Mouse (Mus musculus) embryonic facial prominence, embryonic 12.5 days (tissue): ENCODE measurements around the gene Gm44596. TPM values are rescaled to one million over a fixed set of nuclear protein-coding genes. Genes with fewer than 3 reads are reported as not detected.

Experiments
- ATAC-seq: fragments of 200-750 bp; cut with Nextera tagmentation; 2 replicates; pipeline ENCODE4 v1.8.0; 2017; ENCODE audit not compliant: insufficient number of reproducible peaks, insufficient read depth, low FRiP score, low TSS enrichment
- H3K27ac ChIP-seq: fragments of 300-500 bp; sonication (generic); 2 replicates; pipeline ENCODE4 v1.5.1; 2016; ENCODE audit warnings: mild to moderate bottlenecking
- H3K27me3 ChIP-seq: fragments of 300-500 bp; sonication (generic); 2 replicates; pipeline ENCODE4 v1.6.1; 2016; ENCODE audit warnings: mild to moderate bottlenecking, moderate library complexity
- H3K36me3 ChIP-seq: fragments of 300-500 bp; sonication (generic); 2 replicates; pipeline ENCODE4 v1.6.1; 2016; ENCODE audit warnings: mild to moderate bottlenecking
- H3K4me1 ChIP-seq: fragments of 300-500 bp; sonication (generic); 2 replicates; pipeline ENCODE4 v1.6.1; 2016
- H3K4me2 ChIP-seq: fragments of 300-500 bp; sonication (generic); replicated peaks from 2 replicates; pipeline ENCODE4 v1.6.1; 2016; ENCODE audit warnings: mild to moderate bottlenecking, moderate library complexity
- H3K4me3 ChIP-seq: fragments of 300-500 bp; sonication (generic); 2 replicates; pipeline ENCODE4 v1.5.1; 2016; ENCODE audit warnings: mild to moderate bottlenecking
- H3K9ac ChIP-seq: fragments of 300-500 bp; sonication (generic); 2 replicates; pipeline ENCODE4 v1.6.1; 2016; ENCODE audit warnings: mild to moderate bottlenecking, moderate library complexity
- H3K9me3 ChIP-seq: fragments of 300-500 bp; sonication (generic); 2 replicates; pipeline ENCODE4 v1.6.1; 2016; ENCODE audit warnings: mild to moderate bottlenecking, moderate library complexity
- WGBS: fragments of 180-500 bp; shearing (Covaris S2); methylation state at CpG from one replicate; pipeline ENCODE4 v1.1.7; 2016; 5-methylcytosine and 5-hydroxymethylcytosine counted together
- polyA plus RNA-seq: library from polyadenylated mRNA; unstranded; fragments of >200 nt; fragmentation: Nextera tagmentation; extraction: Ambion mirVana; gene quantifications from 2 replicates; pipeline ENCODE4 v1.2.1, GENCODE M21; 2016

Gm44596 gene
- polyA plus RNA-seq, 1 experiment from 2014 or later: not detected

GRCm38 (mm10) chr6:128416169-128416568, 40.9 kb downstream of the Gm44596 start:
- H3K4me2 ChIP-seq: no peak overlapping the region
- H3K9ac ChIP-seq: no peak overlapping the region
- 91% methylated on average over 5 of the region's 5 CpGs for WGBS
- H3K27ac ChIP-seq: no peak overlapping the region
- no peaks in the 10 kb centered on the region for H3K4me1 ChIP-seq
- no peaks in the 10 kb centered on the region for H3K27me3 ChIP-seq
- no peak for ATAC-seq
- H3K9me3 ChIP-seq: no peaks in the 10 kb centered on the region
- H3K36me3 ChIP-seq: peaks cover 23% of the 10 kb centered on the region
- H3K4me3 ChIP-seq: no peak overlapping the region

GRCm38 (mm10) chr6:128418076-128418475, 42.8 kb downstream of the Gm44596 start:
- H3K4me2 ChIP-seq: no peak overlapping the region
- no peak for ATAC-seq
- no peak overlapping the region for H3K27ac ChIP-seq
- no peaks in the 10 kb centered on the region for H3K4me1 ChIP-seq
- H3K9ac ChIP-seq: no peak overlapping the region
- H3K36me3 ChIP-seq: peaks cover 6% of the 10 kb centered on the region
- H3K4me3 ChIP-seq: no peak overlapping the region
- WGBS: 100% methylated on average over 1 of the region's 1 CpGs
- H3K9me3 ChIP-seq: no peaks in the 10 kb centered on the region
- H3K27me3 ChIP-seq: no peaks in the 10 kb centered on the region

- no peaks in the 10 kb centered on the region for H3K9me3 ChIP-seq
- 0 out of 2 replicates have a peak, but pooled peaks cover under 1% of the 10 kb centered on the region for H3K36me3 ChIP-seq
- 96% methylated on average over 2 of the region's 2 CpGs for WGBS
- ATAC-seq: no peak
- H3K27ac ChIP-seq: no peak overlapping the region
- no peak overlapping the region for H3K4me3 ChIP-seq
- 0 out of 2 replicates have a peak, but pooled peaks cover 3% of the 10 kb centered on the region for H3K4me1 ChIP-seq
- H3K27me3 ChIP-seq: no peaks in the 10 kb centered on the region
- H3K9ac ChIP-seq: no peak overlapping the region
- no peak overlapping the region for H3K4me2 ChIP-seq
Measured at GRCm38 (mm10) chr6:128421036-128421435, 45.7 kb downstream of the Gm44596 start.

GRCm38 (mm10) chr6:128421480-128421879, 46.2 kb downstream of the Gm44596 start:
- H3K4me1 ChIP-seq: 0 out of 2 replicates have a peak, but pooled peaks cover 3% of the 10 kb centered on the region
- 89% methylated on average over 3 of the region's 3 CpGs for WGBS
- H3K9me3 ChIP-seq: no peaks in the 10 kb centered on the region
- no peaks in the 10 kb centered on the region for H3K36me3 ChIP-seq
- no peak overlapping the region for H3K27ac ChIP-seq
- no peak overlapping the region for H3K4me3 ChIP-seq
- no peak overlapping the region for H3K9ac ChIP-seq
- no peak for ATAC-seq
- H3K27me3 ChIP-seq: no peaks in the 10 kb centered on the region
- H3K4me2 ChIP-seq: no peak overlapping the region

DNA sequence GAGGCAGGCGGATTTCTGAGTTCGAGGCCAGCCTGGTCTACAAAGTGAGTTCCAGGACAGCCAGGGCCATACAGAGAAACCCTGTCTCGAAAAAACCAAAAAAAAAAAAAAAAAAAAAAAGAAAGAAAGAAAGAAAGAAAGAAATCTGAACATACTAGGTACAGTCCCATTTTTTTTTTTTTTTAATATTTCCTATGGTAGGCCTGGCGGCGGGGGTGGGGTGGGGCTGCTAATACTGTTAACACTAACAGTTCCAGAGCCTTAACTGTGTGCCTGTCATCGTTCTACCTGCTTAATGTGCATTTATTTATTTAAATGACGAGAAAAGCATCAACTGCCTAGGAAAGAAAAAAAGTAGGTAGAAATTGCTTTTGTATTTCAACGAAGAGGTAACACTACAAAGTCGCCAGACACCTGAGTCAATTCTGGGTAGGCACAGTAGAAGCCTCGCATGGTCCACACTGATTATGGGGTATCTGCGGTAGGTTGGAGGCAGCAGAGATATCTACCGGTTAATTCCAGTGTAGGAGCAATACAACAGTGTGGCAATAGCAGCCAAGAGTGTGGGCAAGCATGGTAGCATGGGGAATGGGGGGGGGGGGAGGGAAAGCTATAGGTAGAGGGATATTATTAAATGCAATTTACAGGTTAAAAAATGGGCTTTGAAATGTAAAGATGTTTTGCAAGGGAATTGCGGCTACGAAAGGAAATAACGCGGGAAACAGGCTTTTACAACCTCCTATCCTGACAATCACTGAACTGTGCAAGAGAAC, 48.4 kb downstream of the Gm44596 start:
- Histone ChIP-seq H3K9me3 (no peaks in the 10 kb centered on the region), H3K9ac (peak overlapping the region; percentile 65), H3K27ac (peak overlapping the region; percentile 92; the same call in 1 of the 2 replicates), H3K4me1 (0 out of 2 replicates have a peak, but pooled peaks cover 3% of the 10 kb centered on the region), H3K27me3 (no peaks in the 10 kb centered on the region), H3K4me3 (peak overlapping the region; percentile 60), H3K4me2 (peak overlapping the region; percentile 73), H3K36me3 (peaks cover 13% of the 10 kb centered on the region; the same call in 1 of the 2 replicates)
- whole genome bisulfite sequencing: 51% methylated on average over 16 of the region's 16 CpGs
- no peak for ATAC-seq

GRCm38 (mm10) chr6:128424269-128425019, 49.1 kb downstream of the Gm44596 start, which contains the start of gene Itfg2:
TSS of gene Itfg2 (minus strand) at chr6:128424931.
- no peaks in the 10 kb centered on the region for H3K9me3 ChIP-seq
- under 1% methylated on average over 42 of the region's 42 CpGs for WGBS

DNA sequence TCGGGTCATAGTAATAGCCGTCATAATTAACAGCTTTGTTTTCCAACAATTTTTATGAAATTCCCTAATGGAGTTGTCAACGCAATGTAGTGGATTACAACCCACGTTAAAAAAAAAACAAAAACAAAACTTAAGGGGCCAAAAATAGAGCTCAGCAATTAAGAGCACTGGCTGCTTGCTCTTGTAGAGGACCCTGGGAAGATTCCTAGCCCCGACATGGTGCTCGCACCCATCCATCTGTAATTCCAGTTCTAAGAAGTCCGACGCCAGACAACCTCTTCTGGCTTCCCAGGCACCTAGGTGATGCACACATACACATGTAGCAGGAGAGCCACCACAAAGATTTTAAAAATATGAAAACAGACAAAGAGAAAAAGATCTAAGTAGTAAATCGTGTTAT, 49.7 kb downstream of the Gm44596 start:
- no peak for ATAC-seq
- Histone ChIP-seq H3K9ac (peak overlapping the region; percentile 65), H3K36me3 (peaks cover 23% of the 10 kb centered on the region), H3K27me3 (no peaks in the 10 kb centered on the region), H3K4me1 (0 out of 2 replicates have a peak, but pooled peaks cover 3% of the 10 kb centered on the region), H3K9me3 (no peaks in the 10 kb centered on the region), H3K4me3 (peak overlapping the region; percentile 60), H3K27ac (peak overlapping the region; percentile 92; the same call in 1 of the 2 replicates), H3K4me2 (peak overlapping the region; percentile 73)
- 21% methylated on average over 9 of the region's 9 CpGs for WGBS

More at GRCm38 (mm10) chr6:128424269-128425019, 49.1 kb downstream of the Gm44596 start, which contains the start of gene Itfg2:
- Histone ChIP-seq H3K27me3 (no peaks in the 10 kb centered on the region), H3K4me2 (peak within 1 kb of the TSS; percentile 73), H3K4me1 (0 out of 2 replicates have a peak, but pooled peaks cover 3% of the 10 kb centered on the region), H3K36me3 (peaks cover 18% of the 10 kb centered on the region; the same call in 1 of the 2 replicates), H3K4me3 (peak within 1 kb of the TSS; percentile 60), H3K9ac (peak within 1 kb of the TSS; percentile 65), H3K27ac (peak within 1 kb of the TSS; percentile 92)
- ATAC-seq: peak; percentile 90

- H3K4me2 ChIP-seq: no peak overlapping the region
- H3K4me1 ChIP-seq: 0 out of 2 replicates have a peak, but pooled peaks cover 3% of the 10 kb centered on the region
- no peak overlapping the region for H3K9ac ChIP-seq
- peaks cover 47% of the 10 kb centered on the region for H3K36me3 ChIP-seq
- no peaks in the 10 kb centered on the region for H3K27me3 ChIP-seq
- WGBS: 85% methylated on average over 5 of the region's 5 CpGs
- H3K9me3 ChIP-seq: no peaks in the 10 kb centered on the region
- no peak for ATAC-seq
- no peak overlapping the region for H3K4me3 ChIP-seq
- H3K27ac ChIP-seq: no peak overlapping the region
Measured at GRCm38 (mm10) chr6:128427571-128427970, 52.3 kb downstream of the Gm44596 start.

DNA sequence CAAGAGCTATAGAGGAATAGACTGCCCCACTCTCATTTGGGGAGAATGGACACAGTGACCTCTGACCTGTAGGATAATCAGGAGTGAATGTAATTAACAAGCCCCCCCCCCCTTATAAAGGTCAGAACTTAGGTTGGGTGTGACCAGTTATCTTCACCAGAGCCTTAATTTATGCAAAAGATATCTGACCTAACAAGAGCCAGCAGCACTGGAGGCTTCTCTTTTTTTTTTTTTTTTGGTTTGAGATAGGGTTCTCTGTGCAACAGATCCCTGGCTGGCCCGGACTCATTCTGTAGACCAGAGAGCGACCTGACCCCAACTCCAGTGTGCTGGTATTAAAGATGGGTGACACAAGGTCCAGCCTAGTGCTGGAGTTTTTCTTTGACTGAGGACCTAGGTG, 54.0 kb downstream of the Gm44596 start:
- no peaks in the 10 kb centered on the region for H3K27me3 ChIP-seq
- no peak overlapping the region for H3K9ac ChIP-seq
- no peak overlapping the region for H3K4me3 ChIP-seq
- no peak overlapping the region for H3K27ac ChIP-seq
- 96% methylated on average over 2 of the region's 2 CpGs for WGBS
- no peak overlapping the region for H3K4me2 ChIP-seq
- no peak for ATAC-seq
- peaks cover 65% of the 10 kb centered on the region for H3K36me3 ChIP-seq
- no peaks in the 10 kb centered on the region for H3K9me3 ChIP-seq
- H3K4me1 ChIP-seq: no peaks in the 10 kb centered on the region

GRCm38 (mm10) chr6:128429826-128430225, 54.5 kb downstream of the Gm44596 start:
- H3K9me3 ChIP-seq: no peaks in the 10 kb centered on the region
- H3K9ac ChIP-seq: no peak overlapping the region
- H3K4me2 ChIP-seq: no peak overlapping the region
- no peak for ATAC-seq
- H3K27ac ChIP-seq: no peak overlapping the region
- H3K4me1 ChIP-seq: no peaks in the 10 kb centered on the region
- no peak overlapping the region for H3K4me3 ChIP-seq
- WGBS: 88% methylated on average over 6 of the region's 6 CpGs
- H3K27me3 ChIP-seq: no peaks in the 10 kb centered on the region
- peaks cover 70% of the 10 kb centered on the region for H3K36me3 ChIP-seq

GRCm38 (mm10) chr6:128432356-128432915, 57.1 kb downstream of the Gm44596 start:
- H3K27me3 ChIP-seq: no peaks in the 10 kb centered on the region
- H3K36me3 ChIP-seq: peaks cover 86% of the 10 kb centered on the region
- H3K9ac ChIP-seq: no peak overlapping the region
- H3K4me1 ChIP-seq: peaks cover 10% of the 10 kb centered on the region
- H3K9me3 ChIP-seq: no peaks in the 10 kb centered on the region
- 94% methylated on average over 13 of the region's 13 CpGs for WGBS
- H3K4me2 ChIP-seq: no peak overlapping the region
- no peak overlapping the region for H3K27ac ChIP-seq
- ATAC-seq: no peak
- H3K4me3 ChIP-seq: no peak overlapping the region
